Mouse (Mus musculus) lung, embryonic 15.5 days (tissue): ENCODE data around the gene Lmbrd2. TPM values are rescaled to one million over a fixed set of nuclear protein-coding genes. Genes with fewer than 3 reads are reported as not detected.
"Not testable (repeated sequence)": the region's sequence is repeated elsewhere in the genome, so short reads cannot be mapped to it uniquely, and the experiment has no call there.

Experiments used
- ATAC-seq: fragments of 200-750 bp; cut with Nextera tagmentation; 2 replicates; pipeline ENCODE4 v1.8.0; 2017; ENCODE audit warnings: moderate number of reproducible peaks, borderline replicate concordance; ENCODE audit not compliant: low FRiP score, low TSS enrichment; ENCODE audit errors: extremely low read depth
- H3K27ac ChIP-seq: fragments of 300-500 bp; sonication (generic); 2 replicates; pipeline ENCODE4 v1.5.1; 2015; ENCODE audit warnings: moderate library complexity, mild to moderate bottlenecking, inconsistent platforms
- H3K27me3 ChIP-seq: fragments of 300-500 bp; sonication (generic); 2 replicates; pipeline ENCODE4 v1.6.1; 2015; ENCODE audit warnings: inconsistent platforms
- H3K36me3 ChIP-seq: fragments of 300-500 bp; sonication (generic); 2 replicates; pipeline ENCODE4 v1.6.1; 2015; ENCODE audit warnings: inconsistent platforms
- H3K4me1 ChIP-seq: fragments of 300-500 bp; sonication (generic); 2 replicates; pipeline ENCODE4 v1.6.1; 2015; ENCODE audit warnings: inconsistent platforms
- H3K4me2 ChIP-seq: fragments of 300-500 bp; sonication (generic); 2 replicates; pipeline ENCODE4 v1.6.1; 2015; ENCODE audit warnings: inconsistent platforms, mild to moderate bottlenecking, moderate library complexity
- H3K4me3 ChIP-seq: fragments of 300-500 bp; sonication (generic); 2 replicates; pipeline ENCODE4 v1.5.1; 2015; ENCODE audit warnings: mild to moderate bottlenecking, inconsistent platforms
- H3K9ac ChIP-seq: fragments of 300-500 bp; sonication (generic); 2 replicates; pipeline ENCODE4 v1.6.1; 2015; ENCODE audit warnings: inconsistent platforms
- H3K9me3 ChIP-seq: fragments of 300-500 bp; sonication (generic); 2 replicates; pipeline ENCODE4 v1.6.1; 2016; ENCODE audit warnings: inconsistent platforms
- WGBS: fragments of 180-500 bp; shearing (Covaris S2); methylation state at CpG from one replicate; pipeline ENCODE4 v1.1.7; 2015; 5-methylcytosine and 5-hydroxymethylcytosine counted together
- polyA plus RNA-seq: library from polyadenylated mRNA; unstranded; fragments of >200 nt; fragmentation: Nextera tagmentation; extraction: Ambion mirVana; gene quantifications from 2 replicates; pipeline ENCODE4 v1.2.1, GENCODE M21; 2015

Gene Lmbrd2
- polyA plus RNA-seq, 1 experiment from 2014 or later, result 2.3 TPM

DNA sequence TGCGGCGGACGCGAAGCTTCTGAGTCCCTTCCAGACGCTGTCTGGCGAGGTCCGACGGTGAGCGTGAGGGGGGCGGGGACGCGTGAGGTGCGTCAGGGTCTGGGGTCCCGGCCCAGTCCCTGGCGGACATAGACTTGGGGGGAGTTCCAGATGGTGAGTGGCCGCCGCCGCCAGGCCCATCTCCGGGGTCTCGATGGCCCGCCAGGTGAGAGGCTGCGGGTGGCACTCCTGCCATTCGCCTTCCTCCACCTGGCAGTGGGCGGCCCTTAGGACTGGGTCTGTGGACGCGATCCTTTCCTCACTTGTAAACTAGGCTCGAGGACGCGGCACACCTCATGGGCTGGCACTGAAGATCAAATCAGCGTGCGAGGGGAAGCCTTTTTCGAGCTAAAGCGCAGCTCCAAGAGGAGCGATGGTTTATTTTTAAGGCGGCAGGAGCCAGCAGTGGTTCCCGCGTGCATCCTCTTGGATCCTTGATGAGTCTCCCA, 378 bp downstream of the Lmbrd2 start:
- peak; percentile 81 for ATAC-seq
- Histone ChIP-seq H3K4me2 (peak overlapping the region; percentile 82), H3K4me1 (peaks cover 19% of the 10 kb centered on the region), H3K27ac (peak overlapping the region; percentile 87), H3K36me3 (peaks cover 20% of the 10 kb centered on the region; the same call in 1 of the 2 replicates), H3K9me3 (no peaks in the 10 kb centered on the region), H3K9ac (peak overlapping the region; percentile 90), H3K27me3 (no peaks in the 10 kb centered on the region), H3K4me3 (peak overlapping the region; percentile 98)
- 0% methylated on average over 37 of the region's 37 CpGs for WGBS

DNA sequence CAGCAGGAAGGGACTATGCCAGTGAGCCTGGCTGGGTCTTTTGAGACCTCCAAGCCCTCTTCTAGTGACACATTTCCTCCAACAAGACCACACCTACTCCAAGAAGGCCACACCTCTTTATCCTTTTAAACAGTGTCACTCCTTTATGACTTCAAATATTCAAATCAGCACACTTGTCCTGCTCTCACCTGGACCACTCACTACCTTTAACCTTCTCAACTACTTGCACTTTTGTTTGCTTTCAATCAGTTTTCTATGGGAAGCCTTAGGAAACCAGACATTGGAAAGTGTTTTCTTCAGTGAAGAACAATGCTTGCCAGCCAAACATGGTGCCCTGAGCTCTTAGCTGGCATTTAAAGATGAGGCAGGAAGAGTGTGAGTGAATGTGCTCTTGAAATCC, 15.0 kb downstream of the Lmbrd2 start, which contains the start of gene Skp2:
Skp2 (minus strand) TSS at position 101 of the 400 bp plus-strand sequence.
- Histone ChIP-seq H3K27ac (no peak within 1 kb of the TSS), H3K9me3 (no peaks in the 10 kb centered on the region), H3K4me3 (no peak within 1 kb of the TSS), H3K36me3 (peaks cover 20% of the 10 kb centered on the region), H3K27me3 (no peaks in the 10 kb centered on the region), H3K4me2 (no peak within 1 kb of the TSS), H3K4me1 (no peaks in the 10 kb centered on the region), H3K9ac (no peak within 1 kb of the TSS)
- ATAC-seq, result no peak

DNA sequence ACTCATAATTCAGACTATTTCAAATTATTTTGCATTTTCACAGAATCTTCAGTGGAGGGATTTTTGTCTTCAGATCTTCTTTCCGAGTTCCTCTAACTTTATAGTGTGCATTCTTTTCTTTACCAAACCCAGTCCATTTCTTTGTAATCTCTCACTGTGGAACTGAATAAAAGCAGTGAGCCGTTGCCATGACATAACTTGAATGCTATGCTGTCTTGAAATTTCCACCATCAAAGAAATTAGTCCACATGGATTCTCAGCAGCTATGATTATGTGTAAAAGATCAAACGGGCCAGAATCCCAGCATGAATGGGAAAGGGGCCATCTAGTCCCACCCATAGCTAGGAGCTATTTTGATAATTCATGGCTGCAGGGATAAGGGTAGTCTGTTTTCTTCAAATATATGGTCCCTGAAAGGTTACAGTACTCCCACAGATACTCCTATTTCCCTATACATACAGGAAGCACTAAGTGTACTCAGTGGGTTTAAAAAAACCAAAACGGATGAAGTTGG, 22.3 kb downstream of the Lmbrd2 start:
- 75% methylated on average over 4 of the region's 4 CpGs for WGBS
- ATAC-seq, result no peak

DNA sequence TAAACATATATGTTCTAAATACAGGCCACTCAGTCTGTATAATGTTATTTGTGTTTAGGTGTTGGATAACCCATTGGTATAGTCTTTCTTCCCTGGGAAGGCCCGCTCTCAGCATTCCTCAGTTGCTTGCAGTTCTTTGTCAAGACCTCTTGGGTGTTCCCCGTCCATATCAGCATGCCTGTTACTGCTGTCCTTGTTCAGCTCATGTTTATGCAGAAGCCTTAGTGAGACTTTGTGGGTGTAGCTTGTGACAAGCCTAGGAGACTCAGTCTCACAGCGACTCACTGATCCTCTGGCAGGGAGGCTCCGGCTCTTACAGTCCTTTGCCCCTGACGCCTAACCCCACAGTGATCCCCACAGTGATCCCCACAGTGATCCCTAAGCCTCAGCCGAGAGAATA, 23.8 kb downstream of the Lmbrd2 start:
- no peak for ATAC-seq

More for the DNA sequence above, 22.3 kb downstream of the Lmbrd2 start:
- Histone ChIP-seq H3K9me3 (no peaks in the 10 kb centered on the region), H3K4me3 (no peak overlapping the region), H3K4me1 (no peaks in the 10 kb centered on the region), H3K4me2 (no peak overlapping the region), H3K36me3 (peaks cover 5% of the 10 kb centered on the region), H3K27ac (no peak overlapping the region), H3K9ac (no peak overlapping the region), H3K27me3 (no peaks in the 10 kb centered on the region)

DNA sequence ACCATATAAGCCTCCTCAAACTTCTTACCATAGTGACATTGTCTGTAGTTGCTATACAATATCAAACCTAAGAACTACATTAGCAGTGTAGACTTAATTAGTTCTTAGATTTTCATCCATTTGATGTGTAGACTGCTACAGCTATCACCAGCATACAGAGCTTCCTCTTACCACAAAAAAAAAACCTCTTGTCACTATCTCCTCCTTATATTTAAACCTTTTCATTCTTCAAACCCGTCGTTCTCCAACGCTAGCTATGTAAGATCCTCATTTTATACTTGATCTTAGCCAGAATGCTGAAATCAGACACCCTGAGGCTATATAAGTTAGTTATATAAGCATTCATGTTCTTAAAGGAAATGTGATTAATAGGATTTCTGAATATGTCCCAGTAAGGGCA, 36.7 kb downstream of the Lmbrd2 start:
- WGBS, result 88% methylated on average over 3 of the region's 3 CpGs
- no peaks in the 10 kb centered on the region for H3K4me1 ChIP-seq
- no peaks in the 10 kb centered on the region for H3K27me3 ChIP-seq
- no peaks in the 10 kb centered on the region for H3K9me3 ChIP-seq
- no peak for ATAC-seq
- H3K4me2 ChIP-seq, result no peak overlapping the region
- H3K36me3 ChIP-seq, result peaks cover 24% of the 10 kb centered on the region
- no peak overlapping the region for H3K27ac ChIP-seq
- no peak overlapping the region for H3K9ac ChIP-seq
- H3K4me3 ChIP-seq, result no peak overlapping the region

More for the DNA sequence above, 23.8 kb downstream of the Lmbrd2 start:
- H3K4me1 ChIP-seq, result no peaks in the 10 kb centered on the region
- H3K9me3 ChIP-seq, result no peaks in the 10 kb centered on the region
- 54% methylated on average over 6 of the region's 6 CpGs for WGBS
- no peak overlapping the region for H3K27ac ChIP-seq
- no peak overlapping the region for H3K4me2 ChIP-seq
- H3K27me3 ChIP-seq, result no peaks in the 10 kb centered on the region
- no peak overlapping the region for H3K9ac ChIP-seq
- no peak overlapping the region for H3K4me3 ChIP-seq
- peaks cover 11% of the 10 kb centered on the region; the same call in 1 of the 2 replicates for H3K36me3 ChIP-seq

DNA sequence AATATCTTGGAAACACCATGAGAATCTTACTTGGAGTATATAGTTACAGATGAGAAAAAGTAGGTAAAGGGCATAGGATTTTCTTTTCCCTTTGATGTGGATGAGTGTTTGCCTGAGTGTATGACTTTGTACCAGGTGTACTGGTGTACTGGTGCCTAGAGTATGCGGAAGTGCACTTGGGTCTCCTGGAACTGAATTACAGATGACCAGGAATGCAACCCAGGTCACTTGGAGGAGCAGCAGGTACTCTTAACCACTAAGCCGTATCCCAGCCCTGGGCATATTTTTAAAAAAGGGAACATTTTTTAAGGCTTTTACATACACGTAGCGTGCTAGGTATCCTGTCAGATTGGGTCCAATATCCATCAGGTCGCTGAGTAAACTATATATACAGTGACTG, 43.6 kb downstream of the Lmbrd2 start:
- Histone ChIP-seq H3K27me3 (no peaks in the 10 kb centered on the region), H3K4me2 (no peak overlapping the region), H3K4me1 (no peaks in the 10 kb centered on the region), H3K36me3 (peaks cover 16% of the 10 kb centered on the region; the same call in 1 of the 2 replicates), H3K27ac (no peak overlapping the region), H3K9ac (no peak overlapping the region), H3K4me3 (no peak overlapping the region), H3K9me3 (no peaks in the 10 kb centered on the region)
- ATAC-seq, result no peak
- 82% methylated on average over 5 of the region's 5 CpGs for WGBS

DNA sequence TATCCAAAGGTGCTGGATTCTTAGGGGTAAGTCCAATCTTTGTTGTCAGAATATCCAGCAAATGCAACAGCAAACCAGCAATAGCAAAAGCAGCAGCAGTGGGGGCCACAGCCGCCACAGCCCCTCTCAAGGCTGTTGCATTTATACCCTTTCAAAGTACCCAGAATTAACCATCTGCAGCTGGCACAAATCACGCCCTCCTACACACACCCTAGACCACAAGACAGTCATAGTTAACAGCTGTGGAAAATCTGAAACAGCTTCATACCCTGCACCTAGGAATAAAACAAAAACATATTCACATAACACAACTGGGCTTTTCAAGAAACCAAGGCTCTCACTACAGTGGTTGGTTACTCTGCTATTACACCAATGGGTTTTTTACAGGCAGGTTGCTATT, 49.4 kb downstream of the Lmbrd2 start:
- Histone ChIP-seq H3K27me3 (no peaks in the 10 kb centered on the region), H3K9ac (no peak overlapping the region), H3K4me1 (no peaks in the 10 kb centered on the region), H3K4me3 (no peak overlapping the region), H3K36me3 (peaks cover 18% of the 10 kb centered on the region; the same call in 1 of the 2 replicates), H3K27ac (no peak overlapping the region), H3K9me3 (no peaks in the 10 kb centered on the region), H3K4me2 (no peak overlapping the region)
- ATAC-seq, result no peak
- WGBS, result 88% methylated on average over 2 of the region's 2 CpGs

DNA sequence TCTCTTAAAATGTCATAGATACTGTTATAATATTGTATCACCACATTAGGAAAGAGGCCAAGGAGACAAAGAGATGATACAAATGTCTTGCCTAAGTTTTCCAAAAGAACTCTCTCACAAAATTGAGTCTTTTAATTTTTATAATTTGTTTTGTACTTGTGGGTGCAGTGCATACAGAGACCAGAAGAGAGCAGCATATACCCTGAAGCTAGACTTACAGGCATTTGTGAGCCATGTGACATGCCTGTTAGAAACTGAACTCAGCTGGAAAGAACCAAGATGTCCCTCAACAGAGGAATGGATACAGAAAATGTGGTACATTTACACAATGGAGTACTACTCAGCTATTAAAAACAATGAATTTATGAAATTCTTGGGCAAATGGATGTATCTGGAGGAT, 52.3 kb downstream of the Lmbrd2 start:
- ATAC-seq, H3K4me1 ChIP-seq, H3K4me2 ChIP-seq, H3K4me3 ChIP-seq, H3K27me3 ChIP-seq, H3K9me3 ChIP-seq, H3K9ac ChIP-seq, H3K27ac ChIP-seq: not testable (repeated sequence)
- H3K36me3 ChIP-seq, result 0 out of 2 replicates have a peak, but pooled peaks cover 12% of the 10 kb centered on the region

DNA sequence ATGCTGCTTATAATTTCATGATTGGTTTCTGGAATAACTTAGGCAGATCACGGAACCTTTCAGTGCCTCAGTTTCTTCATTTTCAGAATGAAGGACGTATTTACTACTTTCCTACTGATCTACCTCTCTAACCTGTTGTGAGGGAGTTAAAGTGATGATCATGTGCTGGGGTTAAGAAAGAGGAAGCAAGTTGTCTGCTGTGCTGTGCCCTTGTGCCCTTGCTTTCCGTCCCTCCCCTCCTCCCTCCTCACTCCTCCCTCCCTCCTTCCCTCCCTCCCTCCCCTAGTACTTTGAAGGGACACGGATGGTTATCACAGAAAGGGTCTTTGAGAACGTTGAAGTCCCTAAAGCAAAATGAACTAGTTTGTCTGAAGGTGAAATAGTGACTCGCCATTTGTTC, 58.1 kb downstream of the Lmbrd2 start:
- Histone ChIP-seq H3K4me3 (no peak overlapping the region), H3K9ac (no peak overlapping the region), H3K27me3 (no peaks in the 10 kb centered on the region), H3K36me3 (no peaks in the 10 kb centered on the region), H3K27ac (no peak overlapping the region), H3K4me1 (no peaks in the 10 kb centered on the region), H3K4me2 (no peak overlapping the region), H3K9me3 (no peaks in the 10 kb centered on the region)
- ATAC-seq, result no peak
- WGBS, result 52% methylated on average over 6 of the region's 6 CpGs

DNA sequence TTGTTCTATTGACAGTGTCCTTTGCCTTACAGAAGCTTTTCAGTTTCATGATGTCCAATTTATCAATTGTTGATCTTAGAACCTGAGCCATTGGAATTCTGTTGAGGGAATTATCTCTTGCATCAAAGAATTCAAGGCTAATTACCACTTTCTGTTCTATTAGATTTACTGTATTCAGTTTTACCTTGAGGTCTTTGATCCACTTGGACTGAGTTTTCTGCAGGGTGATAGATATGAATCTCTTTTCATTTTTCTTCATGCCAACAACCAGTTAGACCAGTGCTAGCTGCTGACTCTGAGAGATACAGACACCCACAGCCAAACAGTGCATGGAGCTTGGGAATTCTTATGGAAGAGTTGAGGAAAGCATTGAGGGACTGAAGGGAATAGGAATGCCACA, 71.5 kb downstream of the Lmbrd2 start:
- Histone ChIP-seq H3K36me3 (no peaks in the 10 kb centered on the region), H3K4me1 (no peaks in the 10 kb centered on the region), H3K27ac (no peak overlapping the region), H3K4me2 (no peak overlapping the region), H3K27me3 (no peaks in the 10 kb centered on the region), H3K4me3 (no peak overlapping the region), H3K9ac (no peak overlapping the region), H3K9me3 (no peaks in the 10 kb centered on the region)
- ATAC-seq, result no peak

DNA sequence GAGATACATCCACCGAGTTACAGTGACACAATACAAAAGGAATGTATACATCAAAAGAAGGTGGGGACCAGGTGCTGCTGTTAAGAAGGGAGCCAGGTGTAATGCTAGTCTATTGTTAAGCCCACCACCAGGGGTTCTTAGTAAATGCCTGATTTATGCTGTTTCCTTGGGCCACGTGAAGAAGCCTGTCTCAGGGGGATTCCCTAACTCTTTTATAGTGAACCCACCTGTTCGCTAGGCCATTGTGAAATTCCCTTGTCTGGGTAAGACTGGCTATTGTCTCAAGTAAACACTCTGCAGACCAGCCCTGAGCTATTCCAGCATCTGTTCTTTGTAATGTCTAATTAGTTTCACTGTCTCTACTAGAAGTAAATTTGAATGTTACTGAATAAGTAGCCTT, 72.7 kb downstream of the Lmbrd2 start:
- 57% methylated on average over 3 of the region's 3 CpGs for WGBS
- H3K27me3 ChIP-seq, H3K9me3 ChIP-seq, H3K9ac ChIP-seq, H3K4me3 ChIP-seq, ATAC-seq, H3K4me1 ChIP-seq, H3K4me2 ChIP-seq, H3K27ac ChIP-seq, H3K36me3 ChIP-seq: not testable (repeated sequence)

DNA sequence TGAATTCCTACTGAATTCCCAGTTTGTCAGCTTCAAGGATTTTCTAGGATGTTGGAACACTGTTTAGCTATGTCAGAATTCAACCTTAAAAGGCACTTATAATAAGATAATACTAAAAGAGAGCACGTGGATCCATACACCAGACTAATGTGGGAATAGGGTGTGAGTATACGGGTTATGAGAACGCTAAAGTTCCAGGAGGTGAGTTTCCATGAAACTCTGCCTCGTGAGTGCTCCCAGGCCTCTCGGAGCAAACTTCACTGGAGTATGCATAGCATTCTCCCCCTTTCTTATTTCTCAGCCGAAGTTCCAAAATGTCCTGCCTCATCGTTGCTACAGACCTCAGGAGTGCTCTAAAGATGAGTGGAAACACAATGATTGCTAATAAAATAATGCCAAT, 73.1 kb downstream of the Lmbrd2 start:
- H3K27ac ChIP-seq, H3K27me3 ChIP-seq, H3K9ac ChIP-seq, H3K9me3 ChIP-seq, H3K4me1 ChIP-seq, H3K36me3 ChIP-seq, ATAC-seq, H3K4me2 ChIP-seq, H3K4me3 ChIP-seq: not testable (repeated sequence)
- WGBS, result 89% methylated on average over 7 of the region's 7 CpGs

DNA sequence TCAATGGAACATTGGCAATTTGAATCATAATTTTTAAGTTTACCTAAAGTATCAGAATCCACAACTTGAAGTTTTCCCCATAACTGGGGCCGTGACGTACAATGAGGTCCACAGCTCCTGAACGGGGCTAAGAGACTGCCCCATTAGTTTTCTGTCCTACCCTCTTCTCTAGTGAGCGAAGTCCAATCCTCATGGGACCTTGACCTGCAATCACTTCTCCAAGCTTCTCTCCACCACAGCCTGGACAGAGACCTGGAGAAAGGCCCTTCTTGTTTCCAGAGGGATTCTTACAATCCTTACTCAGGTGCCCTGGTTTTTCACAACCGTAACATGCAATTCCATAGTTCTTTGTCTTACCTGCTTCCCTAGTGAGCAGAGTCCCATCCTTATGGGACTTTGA, 76.1 kb downstream of the Lmbrd2 start:
- no peak for ATAC-seq
- no peaks in the 10 kb centered on the region for H3K27me3 ChIP-seq

More for the DNA sequence above, 76.1 kb downstream of the Lmbrd2 start:
- Histone ChIP-seq H3K27ac (no peak overlapping the region), H3K9ac (no peak overlapping the region), H3K4me2 (no peak overlapping the region), H3K4me3 (no peak overlapping the region), H3K36me3 (no peaks in the 10 kb centered on the region), H3K9me3 (no peaks in the 10 kb centered on the region), H3K4me1 (no peaks in the 10 kb centered on the region)
- 92% methylated on average over 5 of the region's 5 CpGs for WGBS
